Mouse (Mus musculus): ENCODE data around the gene Gm34653. TPM values are rescaled to one million over a fixed set of nuclear protein-coding genes. Genes with fewer than 3 reads are reported as not detected.
"Not testable (repeated sequence)": the region's sequence is repeated elsewhere in the genome, so short reads cannot be mapped to it uniquely, and the experiment has no call there.

Gene Gm34653
- polyA plus RNA-seq, 1 experiment from 2014 or later, result 0.39 TPM

DNA sequence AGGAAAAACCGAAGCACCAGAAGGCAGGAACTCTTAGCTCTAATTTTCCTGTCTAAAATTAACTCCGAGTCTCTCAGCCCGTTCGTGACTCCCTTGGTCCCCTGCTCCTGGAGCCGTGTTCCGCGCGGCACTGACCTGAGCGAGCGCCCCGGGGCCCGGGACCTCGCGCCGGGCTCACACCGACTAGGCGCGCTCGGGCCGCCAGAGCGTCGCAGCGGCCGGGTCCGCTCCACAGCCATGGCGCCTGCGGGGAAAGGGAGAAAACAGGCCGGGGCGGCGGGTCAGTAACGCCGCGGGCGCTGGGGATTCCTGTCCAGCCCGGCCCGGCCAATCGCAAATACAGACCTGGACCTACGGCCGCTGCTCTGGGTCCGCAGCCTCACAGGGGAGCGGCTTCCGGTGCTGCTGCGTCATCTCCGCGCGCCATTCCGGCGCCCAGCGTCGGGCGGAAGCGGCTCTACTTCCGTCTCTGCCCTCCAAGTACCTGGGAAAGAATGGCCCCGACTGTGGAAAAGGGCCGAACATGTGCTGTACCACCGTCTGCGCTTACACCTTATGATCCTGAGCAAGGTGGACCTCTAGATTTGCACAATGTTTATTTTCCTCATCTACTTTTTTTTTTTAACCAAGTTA, 6.9 kb upstream of the Gm34653 start, which contains the start of gene Fbxw2:
Gene Fbxw2, minus strand, starts transcription at position 485 of the 633 bp plus-strand sequence.
- Histone ChIP-seq H3K36me3 (peaks cover 12% of the 10 kb centered on the region), H3K4me2 (replicated peaks) (peak within 1 kb of the TSS; percentile 84), H3K4me1 (peaks cover 13% of the 10 kb centered on the region), H3K27me3 (no peaks in the 10 kb centered on the region), H3K9me3 (replicated peaks) (no peaks in the 10 kb centered on the region), H3K4me3 (replicated peaks) (peak within 1 kb of the TSS; percentile 96), H3K9ac (peak within 1 kb of the TSS; percentile 98), H3K27ac (replicated peaks) (peak within 1 kb of the TSS; percentile 81)
- under 1% methylated on average over 57 of the region's 57 CpGs for WGBS
- ATAC-seq (ENCODE audit: insufficient number of reproducible peaks, low FRiP score, low TSS enrichment, low read depth), result peak; percentile 96

- Histone ChIP-seq H3K9ac (peak overlapping the region; percentile 98), H3K27me3 (no peaks in the 10 kb centered on the region), H3K4me1 (peaks cover 13% of the 10 kb centered on the region), H3K4me3 (replicated peaks) (peak overlapping the region; percentile 96), H3K9me3 (replicated peaks) (no peaks in the 10 kb centered on the region), H3K4me2 (replicated peaks) (peak overlapping the region; percentile 84), H3K27ac (replicated peaks) (peak overlapping the region; percentile 81), H3K36me3 (peaks cover 7% of the 10 kb centered on the region; the same call in 1 of the 2 replicates)
- 35% methylated on average over 20 of the region's 21 CpGs for WGBS
- ATAC-seq (ENCODE audit: insufficient number of reproducible peaks, low FRiP score, low TSS enrichment, low read depth), result 0 out of 2 replicates have a peak, but pooled peaks have one; percentile 19
Observed at GRCm38 (mm10) chr2:34826460-34827231, 6.2 kb upstream of the Gm34653 start.

DNA sequence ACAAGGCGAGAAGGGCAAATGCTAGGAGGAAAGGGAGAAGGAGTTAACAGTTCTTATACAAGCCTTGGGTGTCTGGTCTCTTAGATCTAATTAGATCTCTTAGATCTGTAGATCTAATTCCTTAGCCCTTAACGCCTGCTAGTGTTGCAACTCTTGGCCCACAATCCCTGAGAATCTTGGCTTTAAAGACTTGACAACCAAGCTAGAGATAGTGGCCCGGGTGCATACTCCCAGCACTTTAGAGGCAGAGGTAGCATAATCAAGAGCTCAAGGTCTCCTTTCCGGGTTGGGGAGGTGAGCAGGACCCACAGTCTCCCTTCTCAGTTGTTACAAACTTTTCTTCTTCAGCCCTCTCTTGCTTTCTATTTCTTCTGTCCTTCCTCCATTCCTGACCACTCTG, 5.2 kb upstream of the Gm34653 start:
- Histone ChIP-seq H3K9ac (no peak overlapping the region), H3K4me3 (replicated peaks) (no peak overlapping the region), H3K27ac (replicated peaks) (no peak overlapping the region), H3K27me3 (no peaks in the 10 kb centered on the region), H3K36me3 (peaks cover under 1% of the 10 kb centered on the region; the same call in 1 of the 2 replicates), H3K4me2 (replicated peaks) (no peak overlapping the region), H3K9me3 (replicated peaks) (no peaks in the 10 kb centered on the region), H3K4me1 (peaks cover 13% of the 10 kb centered on the region)
- WGBS, result 81% methylated on average over 4 of the region's 4 CpGs
- ATAC-seq (ENCODE audit: insufficient number of reproducible peaks, low FRiP score, low TSS enrichment, low read depth), result no peak

DNA sequence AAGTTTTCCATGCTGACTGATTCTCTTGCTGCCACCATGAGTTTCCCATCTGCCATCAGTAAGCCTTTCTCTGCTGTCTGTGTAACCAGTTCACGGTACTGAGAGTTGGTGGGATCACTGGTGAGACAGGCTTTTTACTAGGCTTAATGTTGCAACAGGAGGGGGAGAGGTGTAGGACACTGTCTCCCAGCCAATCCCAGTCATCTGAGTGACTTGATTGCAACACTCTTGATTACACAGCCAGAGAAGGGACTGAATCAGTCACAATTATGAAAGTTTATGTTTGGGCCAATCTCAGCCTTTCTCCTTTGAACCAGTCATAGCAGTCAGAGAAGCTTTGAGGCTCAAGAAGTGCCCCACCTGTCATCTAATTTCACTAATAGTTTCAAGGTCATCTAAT, 4.8 kb upstream of the Gm34653 start:
- H3K4me1 ChIP-seq, result peaks cover 13% of the 10 kb centered on the region
- no peak overlapping the region for H3K27ac ChIP-seq (replicated peaks)
- 88% methylated on average over 1 of the region's 1 CpGs for WGBS
- no peak overlapping the region for H3K9ac ChIP-seq
- no peaks in the 10 kb centered on the region for H3K27me3 ChIP-seq
- H3K9me3 ChIP-seq (replicated peaks), result no peaks in the 10 kb centered on the region
- H3K4me3 ChIP-seq (replicated peaks), result no peak overlapping the region
- no peak overlapping the region for H3K4me2 ChIP-seq (replicated peaks)
- H3K36me3 ChIP-seq, result no peaks in the 10 kb centered on the region
- no peak for ATAC-seq (ENCODE audit: insufficient number of reproducible peaks, low FRiP score, low TSS enrichment, low read depth)

GRCm38 (mm10) chr2:34830066-34830465, 2.7 kb upstream of the Gm34653 start:
- H3K36me3 ChIP-seq; H3K9me3 ChIP-seq (replicated peaks); ATAC-seq (ENCODE audit: insufficient number of reproducible peaks, low FRiP score, low TSS enrichment, low read depth): not testable (repeated sequence)

DNA sequence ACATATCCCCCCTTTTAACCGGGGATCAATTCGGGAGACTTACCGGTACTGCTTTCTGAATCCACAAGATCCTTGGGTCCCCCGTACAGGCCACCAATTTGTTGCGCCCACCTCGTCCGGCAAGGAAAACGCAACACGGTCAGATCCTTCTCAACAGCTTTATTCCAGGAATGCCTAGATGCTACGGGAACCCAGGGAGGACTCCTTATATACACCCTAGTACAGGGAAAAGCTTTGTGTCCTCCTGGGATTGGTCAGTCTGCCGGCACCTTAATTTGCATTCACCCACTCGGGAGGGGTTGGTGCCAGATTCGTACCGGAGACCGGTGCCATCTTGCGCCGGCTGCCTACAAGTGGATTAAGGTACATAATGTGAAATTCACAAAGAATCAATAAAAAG, 817 bp downstream of the Gm34653 start:
- no peaks in the 10 kb centered on the region for H3K27me3 ChIP-seq
- H3K4me1 ChIP-seq, result no peaks in the 10 kb centered on the region
- 86% methylated on average over 17 of the region's 17 CpGs for WGBS
- H3K4me2 ChIP-seq (replicated peaks), result no peak overlapping the region
- no peak overlapping the region for H3K27ac ChIP-seq (replicated peaks)
- no peak for ATAC-seq (ENCODE audit: insufficient number of reproducible peaks, low FRiP score, low TSS enrichment, low read depth)
- H3K4me3 ChIP-seq (replicated peaks), result no peak overlapping the region
- H3K9me3 ChIP-seq (replicated peaks), result no peaks in the 10 kb centered on the region
- no peaks in the 10 kb centered on the region for H3K36me3 ChIP-seq
- H3K9ac ChIP-seq, result no peak overlapping the region

More at GRCm38 (mm10) chr2:34830066-34830465, 2.7 kb upstream of the Gm34653 start:
- 93% methylated on average over 17 of the region's 17 CpGs for WGBS
- H3K4me3 ChIP-seq (replicated peaks); H3K27me3 ChIP-seq; H3K27ac ChIP-seq (replicated peaks); H3K4me2 ChIP-seq (replicated peaks); H3K4me1 ChIP-seq; H3K9ac ChIP-seq: not testable (repeated sequence)

DNA sequence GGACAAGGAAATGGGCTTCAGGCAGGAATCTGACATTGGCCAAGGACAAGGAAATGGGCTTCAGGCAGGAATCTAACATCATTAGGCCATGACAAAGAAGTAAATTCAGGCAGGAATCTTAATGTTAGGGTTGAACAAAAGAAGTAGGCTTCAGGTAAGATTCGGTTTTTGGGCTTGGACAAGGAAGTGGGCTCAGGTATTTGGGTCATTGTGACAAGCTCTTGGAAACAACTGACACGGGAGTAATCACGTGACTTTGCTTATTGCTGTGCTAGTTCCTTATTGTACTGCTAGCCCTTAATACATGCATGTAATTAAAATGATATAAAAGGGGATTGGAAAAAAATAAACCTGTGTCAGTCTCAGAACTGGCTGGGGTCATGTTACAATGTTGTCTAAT, 2.9 kb downstream of the Gm34653 start:
- H3K9ac ChIP-seq, result no peak overlapping the region
- H3K27ac ChIP-seq (replicated peaks), result no peak overlapping the region
- no peak overlapping the region for H3K4me3 ChIP-seq (replicated peaks)
- no peak for ATAC-seq (ENCODE audit: insufficient number of reproducible peaks, low FRiP score, low TSS enrichment, low read depth)
- H3K4me2 ChIP-seq (replicated peaks), result no peak overlapping the region
- 65% methylated on average over 3 of the region's 3 CpGs for WGBS
- H3K9me3 ChIP-seq (replicated peaks), result no peaks in the 10 kb centered on the region
- no peaks in the 10 kb centered on the region for H3K4me1 ChIP-seq
- H3K36me3 ChIP-seq, result no peaks in the 10 kb centered on the region
- no peaks in the 10 kb centered on the region for H3K27me3 ChIP-seq

- H3K4me1 ChIP-seq; ATAC-seq (ENCODE audit: insufficient number of reproducible peaks, low FRiP score, low TSS enrichment, low read depth); H3K36me3 ChIP-seq; H3K4me3 ChIP-seq (replicated peaks); H3K9me3 ChIP-seq (replicated peaks); H3K9ac ChIP-seq; H3K27me3 ChIP-seq; H3K27ac ChIP-seq (replicated peaks); H3K4me2 ChIP-seq (replicated peaks): not testable (repeated sequence)
- 74% methylated on average over 5 of the region's 5 CpGs for WGBS
Observed at GRCm38 (mm10) chr2:34840143-34840542, 7.3 kb downstream of the Gm34653 start.

DNA sequence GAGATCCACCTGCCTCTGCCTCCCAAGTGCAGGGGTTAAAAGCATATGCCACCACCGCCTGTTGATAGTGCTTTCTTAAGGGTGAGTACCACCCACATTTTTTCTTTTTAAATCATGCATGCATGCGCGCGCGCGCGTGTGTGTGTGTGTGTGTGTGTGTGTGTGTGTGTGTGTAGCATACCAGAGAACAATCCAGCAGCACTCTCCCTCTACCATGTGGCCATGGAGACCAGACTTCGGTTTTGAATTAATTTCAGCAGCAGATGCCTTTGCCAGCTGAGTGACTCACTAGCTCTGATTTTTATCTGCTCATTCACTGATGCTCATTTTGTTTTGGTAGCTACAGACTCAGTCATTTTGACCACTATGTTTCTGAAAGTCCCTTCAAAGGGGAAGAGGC, 8.9 kb downstream of the Gm34653 start:
- H3K27me3 ChIP-seq, result no peaks in the 10 kb centered on the region
- no peak for ATAC-seq (ENCODE audit: insufficient number of reproducible peaks, low FRiP score, low TSS enrichment, low read depth)
- no peaks in the 10 kb centered on the region for H3K9me3 ChIP-seq (replicated peaks)
- no peak overlapping the region for H3K4me2 ChIP-seq (replicated peaks)
- no peaks in the 10 kb centered on the region for H3K36me3 ChIP-seq
- no peak overlapping the region for H3K27ac ChIP-seq (replicated peaks)
- no peak overlapping the region for H3K4me3 ChIP-seq (replicated peaks)
- no peaks in the 10 kb centered on the region for H3K4me1 ChIP-seq
- WGBS, result 75% methylated on average over 8 of the region's 8 CpGs
- no peak overlapping the region for H3K9ac ChIP-seq

- no peaks in the 10 kb centered on the region for H3K4me1 ChIP-seq
- no peaks in the 10 kb centered on the region for H3K36me3 ChIP-seq
- no peaks in the 10 kb centered on the region for H3K27me3 ChIP-seq
- no peak for ATAC-seq (ENCODE audit: insufficient number of reproducible peaks, low FRiP score, low TSS enrichment, low read depth)
- H3K4me3 ChIP-seq (replicated peaks), result no peak overlapping the region
- no peak overlapping the region for H3K4me2 ChIP-seq (replicated peaks)
- no peaks in the 10 kb centered on the region for H3K9me3 ChIP-seq (replicated peaks)
- WGBS, result 79% methylated on average over 11 of the region's 11 CpGs
- no peak overlapping the region for H3K27ac ChIP-seq (replicated peaks)
- no peak overlapping the region for H3K9ac ChIP-seq
Observed at GRCm38 (mm10) chr2:34843211-34843939, 10.6 kb downstream of the Gm34653 start.

DNA sequence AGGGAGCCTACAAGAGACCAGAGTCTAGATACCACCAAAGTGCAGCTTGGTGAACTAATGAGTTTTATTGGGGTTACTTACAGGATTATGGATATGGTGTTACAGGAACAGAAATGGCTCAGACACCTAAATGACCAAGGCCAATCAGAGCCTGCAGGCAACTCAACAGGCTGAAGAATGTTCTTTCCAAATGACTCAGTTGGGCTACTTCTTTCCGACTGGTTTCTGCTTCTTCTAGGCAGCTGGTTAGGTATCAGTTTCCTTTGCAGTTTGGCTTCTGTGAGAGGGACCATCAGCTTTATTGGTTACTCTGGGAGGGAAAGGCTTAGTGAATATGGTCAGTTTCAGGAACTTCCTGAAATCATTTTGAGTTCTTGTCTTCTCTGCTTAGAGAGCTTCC, 14.9 kb downstream of the Gm34653 start:
- Histone ChIP-seq H3K9me3 (replicated peaks) (no peaks in the 10 kb centered on the region), H3K4me3 (replicated peaks) (no peak overlapping the region), H3K9ac (no peak overlapping the region), H3K36me3 (peaks cover 27% of the 10 kb centered on the region), H3K27me3 (no peaks in the 10 kb centered on the region), H3K27ac (replicated peaks) (no peak overlapping the region), H3K4me2 (replicated peaks) (no peak overlapping the region), H3K4me1 (no peaks in the 10 kb centered on the region)
- 77% methylated on average over 1 of the region's 1 CpGs for WGBS
- ATAC-seq (ENCODE audit: insufficient number of reproducible peaks, low FRiP score, low TSS enrichment, low read depth), result no peak
